Mouse (Mus musculus) testis, adult 2 months (tissue): ENCODE results near the gene Gm49387.

Experiments used
- CTCF ChIP-seq: fragments of 200-500 bp; IDR thresholded peaks from 2 replicates; pipeline ENCODE4 v1.5.1; 2012; ENCODE audit warnings: low read depth, mild to moderate bottlenecking, inconsistent platforms, low read length, moderate library complexity; ENCODE audit not compliant: control insufficient read depth, insufficient read depth, insufficient replicate concordance
- POLR2A ChIP-seq: fragments of 200-500 bp; IDR thresholded peaks from 2 replicates; pipeline ENCODE4 v1.6.1; 2012; ENCODE audit warnings: low read depth, mild to moderate bottlenecking, inconsistent platforms, low read length, moderate library complexity; ENCODE audit not compliant: control insufficient read depth

- TF ChIP-seq CTCF (no peak), POLR2A (no peak)
Observed at GRCm38 (mm10) chr14:31617997-31618396, 22.7 kb downstream of the Gm49387 start.
